Mouse (Mus musculus): ENCODE results near the gene Olfr506. TPM values are rescaled to one million over a fixed set of nuclear protein-coding genes. Genes with fewer than 3 reads are reported as not detected.
"Not testable (repeated sequence)": the region's sequence is repeated elsewhere in the genome, so short reads cannot be mapped to it uniquely, and the experiment has no call there.

Olfr506 gene
- 0.01 TPM for polyA plus RNA-seq (2012; fragmentation: generic; extraction: Trizol)
- long read RNA-seq, experiment 1: 0 reads
- long read RNA-seq, experiment 2: 0 reads

GRCm38 (mm10) chr7:108610487-108610886 lies at the start of gene Olfr506:
TSS of gene Olfr506 (plus strand) at chr7:108610787.
- TF ChIP-seq CEBPB (IDR thresholded peaks at IDR 0.05; ENCODE audit: low read depth) (no peak), CTCF (IDR thresholded peaks at IDR 0.05; ENCODE audit: control insufficient read depth, insufficient read depth, insufficient read length) (no peak), FOSL1 (IDR thresholded peaks at IDR 0.05; ENCODE audit: insufficient read depth, low read length, poor library complexity, severe bottlenecking) (no peak), MYOG (IDR thresholded peaks at IDR 0.05; ENCODE audit: control insufficient read depth, extremely low read depth, insufficient read length) (no peak)
- Histone ChIP-seq H3K27me3 (ENCODE audit: control insufficient read depth, insufficient read depth, insufficient read length) (no peaks in the 10 kb centered on the region), H3ac (ENCODE audit: control insufficient read depth, insufficient read length, low read depth) (no peak within 1 kb of the TSS), H3K4me3 (ENCODE audit: insufficient read depth, poor library complexity, severe bottlenecking) (no peak within 1 kb of the TSS), H3K79me3 (ENCODE audit: low read depth) (no peaks in the 10 kb centered on the region), H3K79me2 (ENCODE audit: control insufficient read depth, insufficient read depth) (no peaks in the 10 kb centered on the region), H3K36me3 (ENCODE audit: control insufficient read depth, insufficient read depth) (no peaks in the 10 kb centered on the region)

GRCm38 (mm10) chr7:108565693-108566092 lies 44.9 kb upstream of the Olfr506 start, which contains the start of gene Olfr504:
TSS of gene Olfr504 (minus strand) at chr7:108565793.
- no peaks in the 10 kb centered on the region for H3K27me3 ChIP-seq (ENCODE audit: control insufficient read depth, insufficient read depth, insufficient read length)
- H3K79me3 ChIP-seq (ENCODE audit: low read depth): no peaks in the 10 kb centered on the region
- no peak within 1 kb of the TSS for H3K4me3 ChIP-seq (ENCODE audit: insufficient read depth, poor library complexity, severe bottlenecking)
- TF ChIP-seq MYOD1 (IDR thresholded peaks at IDR 0.05; ENCODE audit: control insufficient read depth, insufficient read length, low read depth): no peak
- TF ChIP-seq MYOG (IDR thresholded peaks at IDR 0.05; ENCODE audit: control insufficient read depth, extremely low read depth, insufficient read length): no peak
- TF ChIP-seq CTCF (IDR thresholded peaks at IDR 0.05; ENCODE audit: control insufficient read depth, insufficient read depth, insufficient read length): no peak
- no peak for TF ChIP-seq MAX (IDR thresholded peaks at IDR 0.05)
- TF ChIP-seq USF1 (IDR thresholded peaks at IDR 0.05; ENCODE audit: low read depth): no peak
- TF ChIP-seq CEBPB (IDR thresholded peaks at IDR 0.05; ENCODE audit: low read depth): no peak
- no peak for TF ChIP-seq FOSL1 (IDR thresholded peaks at IDR 0.05; ENCODE audit: insufficient read depth, low read length, poor library complexity, severe bottlenecking)
- H3ac ChIP-seq (ENCODE audit: control insufficient read depth, insufficient read length, low read depth): no peak within 1 kb of the TSS
- H3K36me3 ChIP-seq (ENCODE audit: control insufficient read depth, insufficient read depth): no peaks in the 10 kb centered on the region
- H3K79me2 ChIP-seq (ENCODE audit: control insufficient read depth, insufficient read depth): no peaks in the 10 kb centered on the region

GRCm38 (mm10) chr7:108589797-108590196 lies 20.8 kb upstream of the Olfr506 start:
- Histone ChIP-seq H3K79me2 (ENCODE audit: control insufficient read depth, insufficient read depth) (no peaks in the 10 kb centered on the region), H3K79me3 (ENCODE audit: low read depth) (no peaks in the 10 kb centered on the region), H3K36me3 (ENCODE audit: control insufficient read depth, insufficient read depth) (no peaks in the 10 kb centered on the region), H3ac (ENCODE audit: control insufficient read depth, insufficient read length, low read depth) (no peak overlapping the region), H3K27me3 (ENCODE audit: control insufficient read depth, insufficient read depth, insufficient read length) (no peaks in the 10 kb centered on the region), H3K4me3 (ENCODE audit: insufficient read depth, poor library complexity, severe bottlenecking) (no peak overlapping the region)
- TF ChIP-seq CEBPB (IDR thresholded peaks at IDR 0.05; ENCODE audit: low read depth) (no peak), MYOD1 (IDR thresholded peaks at IDR 0.05; ENCODE audit: control insufficient read depth, insufficient read length, low read depth) (no peak), USF1 (IDR thresholded peaks at IDR 0.05; ENCODE audit: low read depth) (no peak), FOSL1 (IDR thresholded peaks at IDR 0.05; ENCODE audit: insufficient read depth, low read length, poor library complexity, severe bottlenecking) (no peak), MAX (IDR thresholded peaks at IDR 0.05) (no peak), MYOG (IDR thresholded peaks at IDR 0.05; ENCODE audit: control insufficient read depth, extremely low read depth, insufficient read length) (no peak), CTCF (IDR thresholded peaks at IDR 0.05; ENCODE audit: control insufficient read depth, insufficient read depth, insufficient read length) (no peak)

- not testable (repeated sequence) for H3K36me3 ChIP-seq (ENCODE audit: control insufficient read depth, insufficient read depth)
Measured at GRCm38 (mm10) chr7:108601916-108602315, 8.7 kb upstream of the Olfr506 start.

GRCm38 (mm10) chr7:108614110-108614509 lies 3.5 kb downstream of the Olfr506 start:
- no peaks in the 10 kb centered on the region for H3K36me3 ChIP-seq (ENCODE audit: control insufficient read depth, insufficient read depth)
- H3K4me3 ChIP-seq (ENCODE audit: insufficient read depth, poor library complexity, severe bottlenecking): no peak overlapping the region
- TF ChIP-seq MYOD1 (IDR thresholded peaks at IDR 0.05; ENCODE audit: control insufficient read depth, insufficient read length, low read depth): no peak
- no peak for TF ChIP-seq CEBPB (IDR thresholded peaks at IDR 0.05; ENCODE audit: low read depth)
- no peak for TF ChIP-seq MYOG (IDR thresholded peaks at IDR 0.05; ENCODE audit: control insufficient read depth, extremely low read depth, insufficient read length)
- no peak for TF ChIP-seq FOSL1 (IDR thresholded peaks at IDR 0.05; ENCODE audit: insufficient read depth, low read length, poor library complexity, severe bottlenecking)
- TF ChIP-seq USF1 (IDR thresholded peaks at IDR 0.05; ENCODE audit: low read depth): no peak
- no peak for TF ChIP-seq CTCF (IDR thresholded peaks at IDR 0.05; ENCODE audit: control insufficient read depth, insufficient read depth, insufficient read length)
- TF ChIP-seq MAX (IDR thresholded peaks at IDR 0.05): no peak
- H3ac ChIP-seq (ENCODE audit: control insufficient read depth, insufficient read length, low read depth): no peak overlapping the region
- H3K27me3 ChIP-seq (ENCODE audit: control insufficient read depth, insufficient read depth, insufficient read length): no peaks in the 10 kb centered on the region
- no peaks in the 10 kb centered on the region for H3K79me2 ChIP-seq (ENCODE audit: control insufficient read depth, insufficient read depth)
- no peaks in the 10 kb centered on the region for H3K79me3 ChIP-seq (ENCODE audit: low read depth)

More at GRCm38 (mm10) chr7:108601916-108602315, 8.7 kb upstream of the Olfr506 start:
- not testable (repeated sequence) for H3K79me3 ChIP-seq (ENCODE audit: low read depth); H3ac ChIP-seq (ENCODE audit: control insufficient read depth, insufficient read length, low read depth); H3K4me3 ChIP-seq (ENCODE audit: insufficient read depth, poor library complexity, severe bottlenecking); H3K27me3 ChIP-seq (ENCODE audit: control insufficient read depth, insufficient read depth, insufficient read length); H3K79me2 ChIP-seq (ENCODE audit: control insufficient read depth, insufficient read depth)

GRCm38 (mm10) chr7:108616781-108617180 lies 6.2 kb downstream of the Olfr506 start:
- H3K27me3 ChIP-seq (ENCODE audit: control insufficient read depth, insufficient read depth, insufficient read length); H3K4me3 ChIP-seq (ENCODE audit: insufficient read depth, poor library complexity, severe bottlenecking); H3K36me3 ChIP-seq (ENCODE audit: control insufficient read depth, insufficient read depth); H3K79me3 ChIP-seq (ENCODE audit: low read depth); H3ac ChIP-seq (ENCODE audit: control insufficient read depth, insufficient read length, low read depth); H3K79me2 ChIP-seq (ENCODE audit: control insufficient read depth, insufficient read depth): not testable (repeated sequence)
